In genomic region chr6:124729850-124730705, GRCm38 (mm10) we compare ENCODE assay signal across 17 mouse cellular contexts. TPM values are rescaled to one million over a fixed set of nuclear protein-coding genes. Genes with fewer than 3 reads are reported as not detected.
DNase-seq lines count a peak whose midpoint lies in the region; ATAC-seq and TF ChIP-seq lines count a peak whose summit lies in the region.
"Had no signal": no experiment of that assay in that cellular context is flagged by ENCODE, and none has a peak within 500 bp of the region (broad histone marks: within the 10 kb centered on the region; RNA-seq: fewer than 3 reads in every experiment).

No protein-coding gene starts in this region.

- peak overlapping the region; percentile 96 for H3K27ac ChIP-seq in CH12.LX (ENCODE audit: insufficient read depth, low read depth)
- H3K27ac ChIP-seq in kidney, adult 2 months (ENCODE audit: insufficient read depth, low read depth, low read length): no peak overlapping the region

- ATAC-seq in inflammation-experienced regulatory T-cells, adult 6 months: peak; percentile 44
- ATAC-seq: forebrain, postnatal 0 days; intestine, embryonic 16.5 days had no signal

- peak overlapping the region; percentile 78 for H3K4me2 ChIP-seq in CH12.LX (ENCODE audit: insufficient read depth, low read depth, poor library complexity, severe bottlenecking)
- H3K4me2 ChIP-seq: heart, embryonic 11.5 days had no signal

- peak; percentile 31 to 58 for DNase-seq in heart, adult 9 months (ENCODE audit: low spot score in 2 of 2)
- DNase-seq in heart, postnatal 4 days: no peak
- DNase-seq in CH12.LX (ENCODE audit: extremely low read depth): peak; percentile 94
- DNase-seq in natural killer cell, adult 2 months (ENCODE audit: low spot score in 2 of 2): peak; percentile 54 to 55
- DNase-seq in retina, postnatal 1 day: no peak
- DNase-seq in right cerebral cortex, postnatal 25 days: no peak
- no peak for DNase-seq in kidney, adult 2 months
- DNase-seq: cerebellum, adult 11 months; forebrain, postnatal 0 days; right cerebral cortex, adult 18-20 months had no signal

- peak; percentile 71 for TF ChIP-seq POLR2A in CH12.LX (IDR thresholded peaks at IDR 0.05; ENCODE audit: low read depth, low read length)
- TF ChIP-seq POLR2A in kidney, adult 2 months (IDR thresholded peaks at IDR 0.05; ENCODE audit: low read depth, low read length): no peak

- in situ Hi-C loops in CH12.LX (cut with MboI; ENCODE audit: low pct_ligation_motif_present, low pct_unique_long_range_greater_than_20kb, low sequenced_read_pairs): no loop called here

- no peaks in the 10 kb centered on the region for H3K27me3 ChIP-seq in CH12.LX (replicated peaks)
- H3K27me3 ChIP-seq in kidney, adult 2 months (replicated peaks; ENCODE audit: control insufficient read depth, insufficient read depth, low read length): no peaks in the 10 kb centered on the region

- dilution Hi-C loops in CH12.LX (cut with MboI; ENCODE audit: extremely low pct_ligation_motif_present, extremely low pct_unique_long_range_greater_than_20kb, low sequenced_read_pairs): no loop called here

- no peaks in the 10 kb centered on the region for H3K9me3 ChIP-seq in CH12.LX (replicated peaks; ENCODE audit: low read length)

- TF ChIP-seq EP300 in CH12.LX (IDR thresholded peaks at IDR 0.05; ENCODE audit: low read length): peak; percentile 42

- H3K4me3 ChIP-seq in CH12.LX (replicated peaks in 1 of 3; ENCODE audit: low read depth in 2 of 3, low read length in 2 of 3, poor library complexity in 1 of 3): peak overlapping the region in 2 of 3 experiments; percentile 30 to 69
- no peak overlapping the region for H3K4me3 ChIP-seq in kidney, adult 2 months (ENCODE audit: insufficient read depth, low read depth, low read length)

- no peak for TF ChIP-seq RAD21 in CH12.LX (IDR thresholded peaks at IDR 0.05; ENCODE audit: low read depth, low read length)

- WGBS in kidney, adult 2 months: 78% methylated on average over 8 of the region's 8 CpGs

- H3K36me3 ChIP-seq in CH12.LX (replicated peaks in 1 of 2; ENCODE audit: control insufficient read depth in 1 of 2, insufficient read depth in 1 of 2, low read length in 1 of 2): peaks cover 46 to 58% of the 10 kb centered on the region in 2 experiments
- H3K36me3 ChIP-seq in kidney, adult 2 months (ENCODE audit: control insufficient read depth, insufficient read depth, low read length): no peaks in the 10 kb centered on the region

- peaks cover 33 to 68% of the 10 kb centered on the region in 2 experiments for H3K4me1 ChIP-seq in CH12.LX (ENCODE audit: control insufficient read depth in 1 of 2, insufficient read depth in 2 of 2)
- no peaks in the 10 kb centered on the region for H3K4me1 ChIP-seq in kidney, adult 2 months (ENCODE audit: control insufficient read depth, insufficient read depth, low read length)

- no peak for TF ChIP-seq CTCF in CH12.LX (conservative IDR thresholded peaks at IDR 0.05 in 1 of 2, IDR thresholded peaks at IDR 0.05 in 1 of 2; ENCODE audit: low read depth in 2 of 2, low read length in 2 of 2)
- no peak for TF ChIP-seq CTCF in kidney, adult 2 months (conservative IDR thresholded peaks at IDR 0.05; ENCODE audit: insufficient read depth, insufficient read length, low read depth, low read length)

- H3K9ac ChIP-seq in CH12.LX (ENCODE audit: insufficient read depth, low read depth): peak overlapping the region; percentile 71
- H3K9ac ChIP-seq: forebrain, postnatal 0 days had no signal

- H3K79me2 ChIP-seq in CH12.LX (replicated peaks; ENCODE audit: control insufficient read depth, extremely low read depth, insufficient read depth, poor library complexity, severe bottlenecking): peaks cover 36% of the 10 kb centered on the region

TF ChIP-seq in CH12.LX, 34 proteins besides CTCF, POLR2A, EP300 and RAD21 (continues in another document):
- TF ChIP-seq MEF2A (IDR thresholded peaks at IDR 0.05; ENCODE audit: borderline replicate concordance, low read depth, low read length) (peak; percentile 71; the same call in 1 of the 2 replicates), MAX (IDR thresholded peaks at IDR 0.05; ENCODE audit: low read length) (peak; percentile 87), CHD2 (IDR thresholded peaks at IDR 0.05; ENCODE audit: low read length) (peak; percentile 65; the same call in 1 of the 2 replicates), KAT2A (IDR thresholded peaks at IDR 0.05; ENCODE audit: insufficient replicate concordance, low read length) (no peak), USF1 (IDR thresholded peaks at IDR 0.05; ENCODE audit: low read depth, low read length) (peak; percentile 90), MYC (IDR thresholded peaks at IDR 0.05; ENCODE audit: low read depth, low read length) (no peak), RCOR1 (conservative IDR thresholded peaks at IDR 0.05; ENCODE audit: low read depth, low read length) (no peak), BHLHE40 (IDR thresholded peaks at IDR 0.05; ENCODE audit: low read depth, low read length) (peak; percentile 92), MXI1 (IDR thresholded peaks at IDR 0.05; ENCODE audit: low read depth, low read length) (no peak), ZKSCAN1 (IDR thresholded peaks at IDR 0.05; ENCODE audit: borderline replicate concordance, low read depth, low read length) (no peak), UBTF (IDR thresholded peaks at IDR 0.05; ENCODE audit: low read depth, low read length) (no peak), USF2 (conservative IDR thresholded peaks at IDR 0.05; ENCODE audit: low read depth, low read length) (peak; percentile 89), CHD1 (IDR thresholded peaks at IDR 0.05; ENCODE audit: low read depth, low read length) (peak; percentile 90; the same call in 1 of the 2 replicates), NRF1 (IDR thresholded peaks at IDR 0.05; ENCODE audit: low read depth, low read length) (no peak; the same call in 1 of the 2 replicates), SMC3 (IDR thresholded peaks at IDR 0.05; ENCODE audit: low read depth, low read length) (peak; percentile 8; the same call in 1 of the 2 replicates), SIN3A (IDR thresholded peaks at IDR 0.05; ENCODE audit: low read length) (peak; percentile 54; the same call in 1 of the 2 replicates), ZC3H11A (IDR thresholded peaks at IDR 0.05; ENCODE audit: low read depth, low read length) (no peak), POLR2AphosphoS2 (IDR thresholded peaks at IDR 0.05; ENCODE audit: low read depth, low read length) (peak; percentile 72; the same call in 1 of the 2 replicates), JUND (conservative IDR thresholded peaks at IDR 0.05; ENCODE audit: low read depth, low read length) (peak; percentile 30; the same call in 1 of the 2 replicates), E2F4 (IDR thresholded peaks at IDR 0.05; ENCODE audit: insufficient replicate concordance, low read depth, low read length) (no peak), PAX5 (IDR thresholded peaks at IDR 0.05; ENCODE audit: low read length) (no peak), MAFK (IDR thresholded peaks at IDR 0.05; ENCODE audit: insufficient replicate concordance, low read length) (0 out of 2 replicates have a peak, but pooled peaks have one; percentile 30), ZNF384 (IDR thresholded peaks at IDR 0.05; ENCODE audit: low read depth, low read length) (no peak), ZMIZ1 (IDR thresholded peaks at IDR 0.05; ENCODE audit: low read depth, low read length) (peak; percentile 81; the same call in 1 of the 2 replicates), TBP (conservative IDR thresholded peaks at IDR 0.05; ENCODE audit: low read depth, low read length) (peak; percentile 58; the same call in 1 of the 2 replicates), IRF4 (IDR thresholded peaks at IDR 0.05; ENCODE audit: low read depth, low read length) (peak; percentile 73), TCF12 (IDR thresholded peaks at IDR 0.05; ENCODE audit: low read depth, low read length) (peak; percentile 77), ELF1 (IDR thresholded peaks at IDR 0.05; ENCODE audit: low read depth, low read length) (0 out of 2 replicates have a peak, but pooled peaks have one; percentile 33), HCFC1 (IDR thresholded peaks at IDR 0.05; ENCODE audit: low read depth, low read length) (0 out of 2 replicates have a peak, but pooled peaks have one; percentile 7)

RNA-seq across cellular contexts. Expression of gene Ptpn6, which starts 8.4 kb away (rescaled TPM):
- total RNA-seq in heart, postnatal 4 days (2021): 1 to 10 TPM; 5.3 to 5.4 TPM
- total RNA-seq in CH12.LX (2012; rRNA removed) (247 and 283 TPM in 2 replicates), CH12.LX (2014; rRNA removed) (300 and 327 TPM in 2 replicates)
- 585 and 814 TPM in 2 replicates for polyA plus RNA-seq in CH12.LX (2012; ENCODE audit: insufficient read length, low read depth)
- polyA plus RNA-seq in inflammation-experienced regulatory T-cells, adult 6 months (2017; shearing (Covaris generic)): 100 to 1,000 TPM; 143 to 191 (median 176) TPM
- 21.5 and 31.7 TPM in 2 replicates for polyA plus RNA-seq in kidney, adult 2 months (2012; rRNA removed)

RNA-seq across cellular contexts. Expression of gene Grcc10, which starts 11.1 kb away (rescaled TPM):
- 100 to 1,000 TPM; 259 to 300 TPM for total RNA-seq in heart, postnatal 4 days (2021)
- total RNA-seq in CH12.LX (2012; rRNA removed) (146 and 197 TPM in 2 replicates), CH12.LX (2014; rRNA removed) (59.3 and 64.3 TPM in 2 replicates)
- polyA plus RNA-seq in CH12.LX (2012; ENCODE audit: insufficient read length, low read depth): 88.4 and 93.7 TPM in 2 replicates
- polyA plus RNA-seq in inflammation-experienced regulatory T-cells, adult 6 months (2017; shearing (Covaris generic)): 100 to 1,000 TPM; 415 to 626 (median 536) TPM
- 387 and 474 TPM in 2 replicates for polyA plus RNA-seq in kidney, adult 2 months (2012; rRNA removed)

RNA-seq across cellular contexts. Expression of gene Phb2, which starts 17.9 kb away (rescaled TPM):
- total RNA-seq in heart, postnatal 4 days (2021): 100 to 1,000 TPM; 398 to 399 TPM
- total RNA-seq in CH12.LX (2012; rRNA removed) (440 and 578 TPM in 2 replicates), CH12.LX (2014; rRNA removed) (380 and 405 TPM in 2 replicates)
- 623 and 694 TPM in 2 replicates for polyA plus RNA-seq in CH12.LX (2012; ENCODE audit: insufficient read length, low read depth)
- polyA plus RNA-seq in inflammation-experienced regulatory T-cells, adult 6 months (2017; shearing (Covaris generic)): 10 to 100 TPM; 60.8 to 70.7 (median 70.0) TPM
- 181 and 193 TPM in 2 replicates for polyA plus RNA-seq in kidney, adult 2 months (2012; rRNA removed)

RNA-seq across cellular contexts. Expression of gene Emg1, which starts 18.1 kb away (rescaled TPM):
- 10 to 100 TPM; 72.9 to 73.6 TPM for total RNA-seq in heart, postnatal 4 days (2021)
- 352 and 439 TPM in 2 replicates for total RNA-seq in CH12.LX (2012; rRNA removed)
- 481 and 498 TPM in 2 replicates for total RNA-seq in CH12.LX (2014; rRNA removed)
- polyA plus RNA-seq in CH12.LX (2012; ENCODE audit: insufficient read length, low read depth): 301 and 408 TPM in 2 replicates
- polyA plus RNA-seq in inflammation-experienced regulatory T-cells, adult 6 months (2017; shearing (Covaris generic)): 100 to 1,000 TPM; 373 to 490 (median 480) TPM
- polyA plus RNA-seq in kidney, adult 2 months (2012; rRNA removed): 50.5 and 67.4 TPM in 2 replicates

RNA-seq across cellular contexts. Expression of gene Gm45234, which starts 25.7 kb away (rescaled TPM):
- total RNA-seq in heart, postnatal 4 days (2021): 1 to 10 TPM in 1 of 2 experiments, not detected in 1; 2.1 TPM
- total RNA-seq in CH12.LX (2012; rRNA removed) (not detected in 2 replicates), CH12.LX (2014; rRNA removed) (not detected in 2 replicates)
- polyA plus RNA-seq in CH12.LX (2012; ENCODE audit: insufficient read length, low read depth): not detected in 2 replicates
- polyA plus RNA-seq in inflammation-experienced regulatory T-cells, adult 6 months (2017; shearing (Covaris generic)): not detected
- not detected in 2 replicates for polyA plus RNA-seq in kidney, adult 2 months (2012; rRNA removed)
- total RNA-seq: forebrain, postnatal 0 days; layer of hippocampus, postnatal 10 days had no signal
- polyA plus RNA-seq: C2C12; embryonic facial prominence, embryonic 14.5 days; heart, embryonic 11.5 days; intestine, embryonic 16.5 days; limb, embryonic 14.5 days had no signal

Comparison
In these comparisons a context has a peak if more than half of its experiments do, and no peak if none do; other contexts are left out.
1. DNase-seq: peak in heart, adult 9 months (2 of 2), CH12.LX (single experiment) and natural killer cell, adult 2 months (2 of 2); none in heart, postnatal 4 days (single experiment), retina, postnatal 1 day (single experiment), right cerebral cortex, postnatal 25 days (single experiment) and kidney, adult 2 months (single experiment).